ENCODE assay signal across 9 mouse cellular contexts in the genomic region with DNA sequence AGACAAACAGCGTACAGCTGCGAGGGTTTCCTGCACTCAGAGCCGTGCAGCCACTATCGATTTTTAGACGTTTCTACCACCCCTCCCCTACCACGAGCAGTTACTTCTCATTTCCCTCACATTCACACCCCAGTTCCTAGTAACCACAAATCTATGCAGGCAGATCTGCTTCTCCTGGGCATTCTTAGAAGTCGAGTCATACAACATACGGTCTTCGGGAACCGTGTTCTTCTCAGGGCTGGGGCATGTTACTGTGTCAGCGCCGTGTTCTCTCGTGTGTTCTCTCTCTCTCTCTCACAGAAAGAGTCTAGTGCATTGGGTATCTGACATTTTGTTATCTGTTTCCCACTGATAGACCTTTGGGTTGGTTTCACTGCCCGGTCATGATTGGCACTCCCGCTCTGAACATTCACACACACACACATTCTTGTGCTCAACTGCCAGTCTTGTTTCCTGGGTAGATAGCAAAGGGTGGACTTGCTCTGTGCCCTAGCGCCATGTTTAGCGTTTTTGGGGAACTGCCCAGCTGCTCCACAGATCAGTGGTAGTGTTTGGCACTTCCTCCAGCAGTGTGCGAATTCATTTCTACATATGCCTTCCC. TPM values are rescaled to one million over a fixed set of nuclear protein-coding genes. Genes with fewer than 3 reads are reported as not detected.
DNase-seq lines count a peak whose midpoint lies in the region; ATAC-seq and TF ChIP-seq lines count a peak whose summit lies in the region.
"Had no signal": no experiment of that assay in that cellular context is flagged by ENCODE, and none has a peak within 500 bp of the region (broad histone marks: within the 10 kb centered on the region; RNA-seq: fewer than 3 reads in every experiment).

No protein-coding gene starts in this region.

- H3K27me3 ChIP-seq in lung, postnatal 0 days (replicated peaks; ENCODE audit: insufficient read depth, low read length), result no peaks in the 10 kb centered on the region
- no peaks in the 10 kb centered on the region for H3K27me3 ChIP-seq in intestine, embryonic 16.5 days (replicated peaks; ENCODE audit: control insufficient read depth, insufficient read depth, low read length)
- H3K27me3 ChIP-seq in small intestine, adult 2 months (ENCODE audit: control insufficient read depth, insufficient read depth, low read length), result no peaks in the 10 kb centered on the region
- H3K27me3 ChIP-seq in cerebellum, adult 2 months (ENCODE audit: control insufficient read depth, insufficient read depth, low read length), result no peaks in the 10 kb centered on the region

- WGBS in lung, postnatal 0 days, result 63% methylated on average over 18 of the region's 18 CpGs
- 57% methylated on average over 18 of the region's 18 CpGs for whole genome bisulfite sequencing in intestine, embryonic 16.5 days
- 27% methylated on average over 18 of the region's 18 CpGs for WGBS in small intestine, adult 2 months
- WGBS in cerebellum, adult 2 months, result 88% methylated on average over 18 of the region's 18 CpGs

- DNase-seq in lung, postnatal 0 days (ENCODE audit: low spot score), result peak; percentile 31
- no peak for DNase-seq in lung, postnatal 14 days
- DNase-seq in T-cell, adult 2 months (ENCODE audit: low spot score), result peak; percentile 44
- no peak for DNase-seq in urinary bladder, postnatal 14 days (ENCODE audit: low spot score)
- DNase-seq in layer of hippocampus, adult 2 months (ENCODE audit: low spot score in 2 of 2), result no peak
- no peak for DNase-seq in cerebellum, adult 2 months

- 0 out of 2 replicates have a peak overlapping the region, but pooled peaks have one; percentile 9 for H3K27ac ChIP-seq in lung, postnatal 0 days (ENCODE audit: low read length)
- 0 out of 2 replicates have a peak overlapping the region, but pooled peaks have one; percentile 2 for H3K27ac ChIP-seq in intestine, embryonic 16.5 days (ENCODE audit: low read length)
- H3K27ac ChIP-seq in small intestine, adult 2 months (ENCODE audit: insufficient read depth, low read depth, low read length), result peak overlapping the region; percentile 74
- H3K27ac ChIP-seq in layer of hippocampus, adult 2 months, result no peak overlapping the region
- no peak overlapping the region for H3K27ac ChIP-seq in cerebellum, adult 2 months (ENCODE audit: insufficient read depth, low read length)

- no peak for TF ChIP-seq POLR2A in small intestine, adult 2 months (IDR thresholded peaks at IDR 0.05; ENCODE audit: low read depth, low read length)
- no peak for TF ChIP-seq POLR2A in cerebellum, adult 2 months (IDR thresholded peaks at IDR 0.05; ENCODE audit: borderline replicate concordance, insufficient read depth, low read length)

- no peak for TF ChIP-seq EP300 in lung, postnatal 0 days (IDR thresholded peaks at IDR 0.05)

- no peak overlapping the region for H3K9ac ChIP-seq in lung, postnatal 0 days (replicated peaks; ENCODE audit: low read depth)
- H3K9ac ChIP-seq in intestine, embryonic 16.5 days (ENCODE audit: low read depth, low read length), result no peak overlapping the region

- peaks cover 48% of the 10 kb centered on the region for H3K4me1 ChIP-seq in lung, postnatal 0 days (ENCODE audit: insufficient read depth, low read depth, low read length)
- peaks cover 75% of the 10 kb centered on the region for H3K4me1 ChIP-seq in intestine, embryonic 16.5 days (ENCODE audit: control insufficient read depth, insufficient read depth, low read length)
- H3K4me1 ChIP-seq in small intestine, adult 2 months (ENCODE audit: control insufficient read depth, insufficient read depth, insufficient read length, low read length), result peaks cover 56% of the 10 kb centered on the region
- H3K4me1 ChIP-seq in cerebellum, adult 2 months (ENCODE audit: control insufficient read depth, insufficient read depth, low read length), result peaks cover 42% of the 10 kb centered on the region

- no peak overlapping the region for H3K4me3 ChIP-seq in lung, postnatal 0 days (ENCODE audit: low read depth, low read length)
- H3K4me3 ChIP-seq in intestine, embryonic 16.5 days (ENCODE audit: low read length), result no peak overlapping the region
- no peak overlapping the region for H3K4me3 ChIP-seq in small intestine, adult 2 months (ENCODE audit: low read depth, low read length)
- H3K4me3 ChIP-seq in layer of hippocampus, adult 2 months, result no peak overlapping the region
- H3K4me3 ChIP-seq in cerebellum, adult 2 months (replicated peaks; ENCODE audit: insufficient read depth, low read depth, low read length), result no peak overlapping the region

- TF ChIP-seq CTCF in lung, postnatal 0 days (IDR thresholded peaks at IDR 0.05), result no peak
- TF ChIP-seq CTCF in small intestine, adult 2 months (IDR thresholded peaks at IDR 0.05; ENCODE audit: extremely low read depth, insufficient read length, insufficient replicate concordance, low read depth, low read length), result no peak
- no peak for TF ChIP-seq CTCF in layer of hippocampus, adult 2 months (conservative IDR thresholded peaks at IDR 0.05)
- no peak for TF ChIP-seq CTCF in cerebellum, adult 2 months (IDR thresholded peaks at IDR 0.05; ENCODE audit: borderline replicate concordance, insufficient read depth, low read depth, low read length)

- no peak for ATAC-seq in lung, postnatal 0 days
- no peak for ATAC-seq in intestine, embryonic 16.5 days
- ATAC-seq: inflammation-experienced regulatory T-cells, adult 6 months had no signal

- no peak overlapping the region for H3K4me2 ChIP-seq in lung, postnatal 0 days (replicated peaks; ENCODE audit: low read depth, low read length)
- H3K4me2 ChIP-seq in intestine, embryonic 16.5 days (ENCODE audit: low read depth, low read length), result no peak overlapping the region

- H3K9me3 ChIP-seq in lung, postnatal 0 days (ENCODE audit: low read length), result no peaks in the 10 kb centered on the region
- no peaks in the 10 kb centered on the region for H3K9me3 ChIP-seq in intestine, embryonic 16.5 days (ENCODE audit: control insufficient read depth, low read length)

- H3K36me3 ChIP-seq in lung, postnatal 0 days (ENCODE audit: insufficient read depth, low read length), result 0 out of 2 replicates have a peak, but pooled peaks cover 5% of the 10 kb centered on the region
- H3K36me3 ChIP-seq in intestine, embryonic 16.5 days (ENCODE audit: control insufficient read depth, insufficient read depth, low read length), result peaks cover 8% of the 10 kb centered on the region; the same call in 1 of the 2 replicates
- peaks cover 6% of the 10 kb centered on the region for H3K36me3 ChIP-seq in small intestine, adult 2 months (ENCODE audit: control insufficient read depth, insufficient read depth, low read length)

RNA-seq across cellular contexts. Expression of a gene that starts 20.5 kb away (rescaled TPM):
- polyA plus RNA-seq in lung, postnatal 0 days (2015; fragmentation: Nextera tagmentation; extraction: Ambion mirVana), result 26.2 and 28.8 TPM in 2 replicates
- polyA plus RNA-seq in intestine, embryonic 16.5 days (2015; fragmentation: Nextera tagmentation; extraction: Ambion mirVana), result 28.2 and 31.2 TPM in 2 replicates
- 25.3 and 56.3 TPM in 2 replicates for polyA plus RNA-seq in small intestine, adult 2 months (2012; rRNA removed)
- total RNA-seq in layer of hippocampus, adult 2 months (2021), result 10 to 100 TPM; 15.4 to 19.0 TPM
- polyA plus RNA-seq in cerebellum, adult 2 months (2012; rRNA removed), result 13.5 and 15.4 TPM in 2 replicates

RNA-seq across cellular contexts. Expression of a gene that starts 34.7 kb away (rescaled TPM):
- polyA plus RNA-seq in lung, postnatal 0 days (2015; fragmentation: Nextera tagmentation; extraction: Ambion mirVana), result 0.56 and 1.0 TPM in 2 replicates
- 0.17 TPM in 1 of 2 replicates, not detected in the other for polyA plus RNA-seq in intestine, embryonic 16.5 days (2015; fragmentation: Nextera tagmentation; extraction: Ambion mirVana)
- polyA plus RNA-seq in small intestine, adult 2 months (2012; rRNA removed), result 3.6 and 5.8 TPM in 2 replicates
- total RNA-seq in layer of hippocampus, adult 2 months (2021), result 1 to 10 TPM; 1.3 to 2.0 TPM
- polyA plus RNA-seq in cerebellum, adult 2 months (2012; rRNA removed), result 1.2 and 2.1 TPM in 2 replicates
- polyA plus RNA-seq: inflammation-experienced regulatory T-cells, adult 6 months had no signal

RNA-seq across cellular contexts. Expression of a gene that starts 40.5 kb away (rescaled TPM):
- 2.5 and 2.6 TPM in 2 replicates for polyA plus RNA-seq in lung, postnatal 0 days (2015; fragmentation: Nextera tagmentation; extraction: Ambion mirVana)
- 18.9 and 23.0 TPM in 2 replicates for polyA plus RNA-seq in intestine, embryonic 16.5 days (2015; fragmentation: Nextera tagmentation; extraction: Ambion mirVana)
- polyA plus RNA-seq in small intestine, adult 2 months (2012; rRNA removed), result 0.37 and 0.65 TPM in 2 replicates
- total RNA-seq in layer of hippocampus, adult 2 months (2021), result under 1 TPM; 0.52 to 0.64 TPM
- 0.30 and 0.36 TPM in 2 replicates for polyA plus RNA-seq in cerebellum, adult 2 months (2012; rRNA removed)

Comparison
In these comparisons a context has a peak if more than half of its experiments do, and no peak if none do; other contexts are left out.
1. DNase-seq: peak in lung, postnatal 0 days (single experiment) and T-cell, adult 2 months (single experiment); none in lung, postnatal 14 days (single experiment), urinary bladder, postnatal 14 days (single experiment), layer of hippocampus, adult 2 months (0 of 2) and cerebellum, adult 2 months (0 of 2).
2. H3K27ac ChIP-seq: peak in lung, postnatal 0 days (single experiment), intestine, embryonic 16.5 days (single experiment) and small intestine, adult 2 months (single experiment); none in layer of hippocampus, adult 2 months (single experiment) and cerebellum, adult 2 months (single experiment).